Comparison of ENCODE assay signal across 8 mouse cellular contexts in genomic region chr4:129251482-129252125, GRCm38 (mm10). TPM values are rescaled to one million over a fixed set of nuclear protein-coding genes. Genes with fewer than 3 reads are reported as not detected.
DNase-seq lines count a peak whose midpoint lies in the region; ATAC-seq and TF ChIP-seq lines count a peak whose summit lies in the region.

No protein-coding gene starts in this region.

- intact Hi-C loops in gastrocnemius, adult 2 months (cut with DNase I), result no loop called here

- H3K4me1 ChIP-seq in lung, embryonic 15.5 days, result peaks cover 40% of the 10 kb centered on the region
- peaks cover 42% of the 10 kb centered on the region for H3K4me1 ChIP-seq in hindbrain, embryonic 13.5 days (replicated peaks)
- H3K4me1 ChIP-seq in liver, embryonic 13.5 days (replicated peaks), result peaks cover 49% of the 10 kb centered on the region

- H3K4me2 ChIP-seq in lung, embryonic 15.5 days, result peak overlapping the region; percentile 36
- H3K4me2 ChIP-seq in hindbrain, embryonic 13.5 days, result peak overlapping the region; percentile 21
- H3K4me2 ChIP-seq in liver, embryonic 13.5 days, result peak overlapping the region; percentile 41

- WGBS in lung, embryonic 15.5 days, result 5% methylated on average over 15 of the region's 15 CpGs
- 2% methylated on average over 15 of the region's 15 CpGs for WGBS in hindbrain, embryonic 13.5 days
- 12% methylated on average over 15 of the region's 15 CpGs for WGBS in liver, embryonic 13.5 days (ENCODE audit: insufficient replicate concordance)

- no peaks in the 10 kb centered on the region for H3K9me3 ChIP-seq in lung, embryonic 15.5 days
- H3K9me3 ChIP-seq in hindbrain, embryonic 13.5 days, result no peaks in the 10 kb centered on the region
- no peaks in the 10 kb centered on the region for H3K9me3 ChIP-seq in liver, embryonic 13.5 days (replicated peaks)

- ATAC-seq in lung, embryonic 15.5 days (ENCODE audit: borderline replicate concordance, extremely low read depth, low FRiP score, low TSS enrichment), result no peak
- ATAC-seq in hindbrain, embryonic 13.5 days (ENCODE audit: low FRiP score), result no peak
- 0 out of 2 replicates have a peak, but pooled peaks have one; percentile 6 for ATAC-seq in liver, embryonic 13.5 days (ENCODE audit: low read depth)

- no peak for DNase-seq in lung, postnatal 25 days (ENCODE audit: low spot score)
- no peak for DNase-seq in liver, embryonic 13.5 days
- peak; percentile 31 for DNase-seq in retina, embryonic 14.5 days (ENCODE audit: low spot score)
- DNase-seq in MN1 (ENCODE audit: low spot score), result no peak
- DNase-seq in ovary, postnatal 10 days (ENCODE audit: low spot score), result no peak
- no peak for DNase-seq in gastrocnemius, adult 2 months

- H3K9ac ChIP-seq in lung, embryonic 15.5 days, result no peak overlapping the region
- 0 out of 2 replicates have a peak overlapping the region, but pooled peaks have one; percentile 51 for H3K9ac ChIP-seq in hindbrain, embryonic 13.5 days
- H3K9ac ChIP-seq in liver, embryonic 13.5 days, result no peak overlapping the region; the same call in 1 of the 2 replicates

- H3K4me3 ChIP-seq in lung, embryonic 15.5 days, result no peak overlapping the region
- no peak overlapping the region for H3K4me3 ChIP-seq in hindbrain, embryonic 13.5 days
- H3K4me3 ChIP-seq in liver, embryonic 13.5 days (replicated peaks), result no peak overlapping the region
- no peak overlapping the region for H3K4me3 ChIP-seq in gastrocnemius, adult 2 months

- H3K27me3 ChIP-seq in lung, embryonic 15.5 days, result peaks cover 50% of the 10 kb centered on the region
- H3K27me3 ChIP-seq in hindbrain, embryonic 13.5 days, result peaks cover 65% of the 10 kb centered on the region
- peaks cover 62% of the 10 kb centered on the region for H3K27me3 ChIP-seq in liver, embryonic 13.5 days

- no peak for TF ChIP-seq CTCF in gastrocnemius, adult 2 months (IDR thresholded peaks at IDR 0.05)

- H3K27ac ChIP-seq in lung, embryonic 15.5 days, result 0 out of 2 replicates have a peak overlapping the region, but pooled peaks have one; percentile 3
- H3K27ac ChIP-seq in hindbrain, embryonic 13.5 days, result no peak overlapping the region
- no peak overlapping the region; the same call in none of the 2 replicates for H3K27ac ChIP-seq in liver, embryonic 13.5 days
- H3K27ac ChIP-seq in gastrocnemius, adult 2 months, result no peak overlapping the region

- no peaks in the 10 kb centered on the region for H3K36me3 ChIP-seq in lung, embryonic 15.5 days
- no peaks in the 10 kb centered on the region for H3K36me3 ChIP-seq in hindbrain, embryonic 13.5 days
- H3K36me3 ChIP-seq in liver, embryonic 13.5 days, result no peaks in the 10 kb centered on the region

RNA-seq across cellular contexts. Expression of gene C77080, which starts 9.6 kb away (rescaled TPM):
- 5.2 and 6.8 TPM in 2 replicates for polyA plus RNA-seq in lung, embryonic 15.5 days (2015; fragmentation: Nextera tagmentation; extraction: Ambion mirVana)
- polyA plus RNA-seq in hindbrain, embryonic 13.5 days (2015; fragmentation: Nextera tagmentation; extraction: Ambion mirVana), result 5.3 and 5.4 TPM in 2 replicates
- 0.47 and 0.59 TPM in 2 replicates for polyA plus RNA-seq in liver, embryonic 13.5 days (2015; fragmentation: Nextera tagmentation; extraction: Ambion mirVana)
- 1 to 10 TPM; 2.0 to 2.1 TPM for total RNA-seq in gastrocnemius, adult 2 months (2021)

RNA-seq across cellular contexts. Expression of gene Sync, which starts 35.8 kb away (rescaled TPM):
- polyA plus RNA-seq in lung, embryonic 15.5 days (2015; fragmentation: Nextera tagmentation; extraction: Ambion mirVana), result 0.54 and 0.71 TPM in 2 replicates
- polyA plus RNA-seq in hindbrain, embryonic 13.5 days (2015; fragmentation: Nextera tagmentation; extraction: Ambion mirVana), result 1.1 and 1.4 TPM in 2 replicates
- polyA plus RNA-seq in liver, embryonic 13.5 days (2015; fragmentation: Nextera tagmentation; extraction: Ambion mirVana), result 0.07 and 0.13 TPM in 2 replicates
- 10 to 100 TPM; 39.9 to 46.5 TPM for total RNA-seq in gastrocnemius, adult 2 months (2021)
